In the genomic region with DNA sequence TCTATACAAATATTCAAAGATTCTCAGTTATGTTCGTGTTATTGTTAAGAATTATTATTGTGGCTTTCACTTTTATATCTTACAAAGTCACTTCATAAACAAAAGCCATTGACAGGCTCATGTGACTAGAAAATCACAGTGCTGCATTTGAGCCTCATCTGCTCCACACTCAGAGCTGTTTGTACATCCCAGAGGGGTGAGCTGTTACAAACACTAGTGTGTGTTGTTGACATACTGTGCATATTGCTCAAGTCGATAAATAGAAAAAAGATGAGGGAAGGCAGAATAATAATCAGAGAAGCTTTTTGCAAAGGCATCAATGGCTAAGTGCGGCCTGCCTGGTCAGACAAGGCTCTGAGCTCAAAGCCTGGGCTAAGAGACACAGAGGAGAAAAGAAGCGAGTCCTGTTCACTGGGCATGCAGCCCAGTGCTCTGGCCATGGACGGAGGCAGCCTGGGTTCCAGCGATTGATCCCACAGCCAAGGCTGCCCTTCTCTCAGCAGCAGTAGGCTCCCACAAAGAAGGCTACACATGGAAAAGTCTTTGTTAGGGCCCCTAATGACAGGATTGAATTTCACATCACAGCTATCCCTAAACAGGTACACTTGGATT, we compare ENCODE assay signal across 9 mouse cellular contexts.
DNase-seq lines count a peak whose midpoint lies in the region; ATAC-seq lines count a peak whose summit lies in the region.
"Had no signal": no experiment of that assay in that cellular context is flagged by ENCODE, and none has a peak within 500 bp of the region (broad histone marks: within the 10 kb centered on the region; RNA-seq: fewer than 3 reads in every experiment).

No protein-coding gene starts in this region.

- no peak overlapping the region for H3K4me3 ChIP-seq in heart, embryonic 10.5 days
- no peak overlapping the region for H3K4me3 ChIP-seq in embryonic facial prominence, embryonic 10.5 days
- H3K4me3 ChIP-seq: neural tube, embryonic 12.5 days had no signal

- no peak for ATAC-seq in megakaryocyte-erythroid progenitor cell, adult 5-6 weeks (replicated peaks; ENCODE audit: low FRiP score, low TSS enrichment, poor library complexity, severe bottlenecking)

- peak; percentile 56 for DNase-seq in heart, adult 11 months
- no peak for DNase-seq in heart, embryonic 10.5 days (ENCODE audit: low spot score)
- no peak for DNase-seq in embryonic facial prominence, embryonic 10.5 days (ENCODE audit: low spot score)
- peak; percentile 31 for DNase-seq in layer of hippocampus, adult 9-11 months
- DNase-seq in right cerebral cortex, adult 18-20 months: peak; percentile 33
- DNase-seq in thymus, postnatal 14 days: no peak
- DNase-seq in heart, adult 18-20 months: no peak

- peaks cover 18% of the 10 kb centered on the region for H3K4me1 ChIP-seq in heart, embryonic 10.5 days
- peaks cover 47% of the 10 kb centered on the region for H3K4me1 ChIP-seq in embryonic facial prominence, embryonic 10.5 days

- no peaks in the 10 kb centered on the region for H3K36me3 ChIP-seq in heart, embryonic 10.5 days
- H3K36me3 ChIP-seq in embryonic facial prominence, embryonic 10.5 days (replicated peaks): no peaks in the 10 kb centered on the region
- H3K36me3 ChIP-seq: neural tube, embryonic 12.5 days had no signal

- no peaks in the 10 kb centered on the region for H3K9me3 ChIP-seq in heart, embryonic 10.5 days
- H3K9me3 ChIP-seq in embryonic facial prominence, embryonic 10.5 days: no peaks in the 10 kb centered on the region
- H3K9me3 ChIP-seq: neural tube, embryonic 12.5 days had no signal

- WGBS in heart, embryonic 10.5 days: 78% methylated on average over 6 of the region's 6 CpGs
- WGBS in embryonic facial prominence, embryonic 10.5 days: 75% methylated on average over 6 of the region's 6 CpGs

- no peak overlapping the region for H3K27ac ChIP-seq in heart, embryonic 10.5 days
- peak overlapping the region; percentile 68; the same call in 1 of the 2 replicates for H3K27ac ChIP-seq in embryonic facial prominence, embryonic 10.5 days (replicated peaks)
- H3K27ac ChIP-seq: neural tube, embryonic 12.5 days had no signal

- no peaks in the 10 kb centered on the region for H3K27me3 ChIP-seq in heart, embryonic 10.5 days (ENCODE audit: insufficient read depth, poor library complexity, severe bottlenecking)
- no peaks in the 10 kb centered on the region for H3K27me3 ChIP-seq in embryonic facial prominence, embryonic 10.5 days (replicated peaks; ENCODE audit: low read depth, poor library complexity, severe bottlenecking)
- H3K27me3 ChIP-seq: neural tube, embryonic 12.5 days had no signal

Comparison
In these comparisons a context has a peak if more than half of its experiments do, and no peak if none do; other contexts are left out.
1. DNase-seq: peak in heart, adult 11 months (single experiment), layer of hippocampus, adult 9-11 months (single experiment) and right cerebral cortex, adult 18-20 months (single experiment); none in heart, embryonic 10.5 days (single experiment), embryonic facial prominence, embryonic 10.5 days (single experiment), thymus, postnatal 14 days (single experiment) and heart, adult 18-20 months (0 of 2).